Mouse (Mus musculus) thymus, postnatal 0 days (tissue): ENCODE measurements at regions not wholly inside any gene's neighbourhood (a gene's known extent, or its start where the extent isn't known, plus 50 kb on each side); places are given as distances from the start of the nearest gene placed in this dataset.
"Not testable (repeated sequence)": the region's sequence is repeated elsewhere in the genome, so short reads cannot be mapped to it uniquely, and the experiment has no call there.

Source experiments
- DNase-seq: peaks from one replicate; pipeline ENCODE4 v3.0.0-alpha.2; 2015; ENCODE audit warnings: low spot score

- no peak for DNase-seq
These were observed 95.9 kb upstream of the Map3k1 start for GRCm38 (mm10) chr13:111904616-111905212.

GRCm38 (mm10) chr13:111905213-111905701, 96.5 kb upstream of the Map3k1 start:
- DNase-seq, result no peak

- no peak for DNase-seq
These were observed 102.3 kb upstream of the Map3k1 start for GRCm38 (mm10) chr13:111911071-111911470.

GRCm38 (mm10) chr13:111911661-111912312, 103.0 kb upstream of the Map3k1 start:
- DNase-seq, result no peak

- no peak for DNase-seq
These were observed 105.6 kb upstream of the Map3k1 start for GRCm38 (mm10) chr13:111914348-111914913.

- DNase-seq, result not testable (repeated sequence)
These were observed 110.6 kb upstream of the Map3k1 start for GRCm38 (mm10) chr13:111919417-111919816.

GRCm38 (mm10) chr13:111920534-111920933, 111.7 kb upstream of the Map3k1 start:
- DNase-seq, result no peak

- DNase-seq, result no peak
These were observed 112.6 kb upstream of the Map3k1 start for GRCm38 (mm10) chr13:111921142-111922035.

GRCm38 (mm10) chr13:111925349-111925748, 116.6 kb upstream of the Map3k1 start:
- no peak for DNase-seq

GRCm38 (mm10) chr13:111926801-111927200, 118.0 kb upstream of the Map3k1 start:
- DNase-seq, result no peak

GRCm38 (mm10) chr13:111927489-111927888, 118.7 kb upstream of the Map3k1 start:
- DNase-seq, result no peak

GRCm38 (mm10) chr13:111928636-111929544, 120.1 kb upstream of the Map3k1 start:
- no peak for DNase-seq

GRCm38 (mm10) chr13:111929908-111930307, 121.1 kb upstream of the Map3k1 start:
- DNase-seq, result no peak

- no peak for DNase-seq
These were observed 123.7 kb upstream of the Map3k1 start for GRCm38 (mm10) chr13:111932464-111932863.

GRCm38 (mm10) chr13:111933526-111934240, 124.9 kb upstream of the Map3k1 start:
- peak; percentile 28 for DNase-seq

- no peak for DNase-seq
These were observed 126.9 kb upstream of the Map3k1 start for GRCm38 (mm10) chr13:111935721-111936080.

GRCm38 (mm10) chr13:111936081-111936857, 127.5 kb upstream of the Map3k1 start:
- DNase-seq, result peak; percentile 56

GRCm38 (mm10) chr13:111936983-111937382, 128.2 kb upstream of the Map3k1 start:
- no peak for DNase-seq

GRCm38 (mm10) chr13:111938896-111939422, 130.2 kb upstream of the Map3k1 start:
- DNase-seq, result no peak
